Mouse (Mus musculus) cerebral cortex, adult 2 months (tissue): ENCODE results near the gene Ext2.

Source experiments
- WGBS: fragments of 180-500 bp; shearing (Covaris S2); methylation state at CpG from one replicate; pipeline ENCODE4 v1.1.7; 2018; 5-methylcytosine and 5-hydroxymethylcytosine counted together

Ext2 gene

DNA sequence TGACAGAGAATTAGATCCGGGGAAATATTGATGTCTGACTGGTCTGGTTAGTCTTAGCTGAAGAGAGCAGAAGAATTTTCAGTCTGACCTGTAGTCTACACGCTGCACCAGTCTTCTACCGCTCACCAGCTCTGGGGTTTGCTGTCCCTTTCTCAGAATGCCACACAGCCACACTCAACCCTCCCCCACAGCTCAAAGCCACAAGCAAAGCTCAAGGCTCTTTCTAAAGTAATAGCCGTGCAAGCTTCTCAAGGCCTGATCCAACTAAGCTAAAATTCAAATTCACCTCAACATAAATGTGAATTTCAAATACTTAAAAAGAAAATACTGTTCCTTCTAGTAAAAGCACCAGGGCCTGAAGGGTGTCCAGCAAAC is 45.3 kb downstream of the Ext2 start:
- WGBS = 88% methylated on average over 4 of the region's 4 CpGs

DNA sequence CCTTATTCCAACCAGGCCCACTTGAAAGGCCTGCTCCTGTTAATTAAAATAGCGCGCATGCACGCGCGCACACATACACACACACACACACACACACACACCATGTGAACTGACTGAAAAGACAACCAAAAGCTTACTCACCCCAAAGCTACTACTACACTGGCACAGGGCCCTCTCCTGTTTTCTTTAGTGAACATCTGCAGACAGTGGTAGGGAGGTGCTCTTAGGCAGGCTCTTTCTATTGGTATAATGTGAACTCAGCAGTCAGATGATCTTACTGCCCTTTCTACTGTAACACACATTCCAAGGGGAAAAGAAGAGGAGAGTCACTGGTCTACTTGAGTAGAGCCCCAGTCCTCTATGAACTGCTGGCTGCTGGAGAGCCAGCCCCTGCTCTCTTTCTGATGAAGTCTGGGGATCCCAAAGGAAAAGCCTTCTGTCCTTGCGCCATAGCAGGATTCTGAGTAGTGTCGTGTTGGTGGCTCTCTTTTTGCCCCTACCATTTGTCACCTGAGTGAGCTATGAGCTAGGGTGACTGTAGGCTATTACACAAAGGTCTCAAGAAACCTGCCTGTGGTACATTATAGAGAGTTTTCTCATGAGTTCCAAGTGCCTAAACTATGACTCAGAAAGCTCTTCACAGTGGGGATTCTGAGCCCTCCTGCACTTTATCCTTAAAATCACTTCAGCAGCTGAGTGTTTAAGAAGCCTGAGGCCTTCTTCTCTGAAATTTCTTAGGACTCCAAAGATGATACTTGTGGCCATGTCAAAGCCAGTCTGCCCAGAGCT is 45.9 kb downstream of the Ext2 start:
- 81% methylated on average over 7 of the region's 7 CpGs for WGBS

DNA sequence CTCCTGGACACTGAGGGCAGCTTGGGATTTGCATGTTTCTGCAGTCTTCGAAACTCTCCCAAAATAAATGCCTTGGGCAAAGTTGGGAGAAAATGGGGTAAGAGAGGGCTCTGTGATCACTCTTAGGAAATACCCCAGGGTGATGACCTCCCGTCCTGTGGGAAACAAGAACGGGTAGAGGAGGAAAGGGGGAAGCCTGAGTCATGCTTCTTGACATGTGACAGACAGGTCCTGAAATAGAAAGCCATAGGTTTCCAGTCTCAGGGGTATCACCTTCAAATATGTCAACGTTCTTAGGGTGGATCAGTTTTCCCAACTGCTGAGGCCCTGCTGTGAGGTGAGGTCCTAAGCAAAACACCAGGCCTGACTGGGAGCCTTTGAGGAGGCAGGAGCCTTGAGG is 46.9 kb downstream of the Ext2 start:
- 70% methylated on average over 4 of the region's 4 CpGs for WGBS

DNA sequence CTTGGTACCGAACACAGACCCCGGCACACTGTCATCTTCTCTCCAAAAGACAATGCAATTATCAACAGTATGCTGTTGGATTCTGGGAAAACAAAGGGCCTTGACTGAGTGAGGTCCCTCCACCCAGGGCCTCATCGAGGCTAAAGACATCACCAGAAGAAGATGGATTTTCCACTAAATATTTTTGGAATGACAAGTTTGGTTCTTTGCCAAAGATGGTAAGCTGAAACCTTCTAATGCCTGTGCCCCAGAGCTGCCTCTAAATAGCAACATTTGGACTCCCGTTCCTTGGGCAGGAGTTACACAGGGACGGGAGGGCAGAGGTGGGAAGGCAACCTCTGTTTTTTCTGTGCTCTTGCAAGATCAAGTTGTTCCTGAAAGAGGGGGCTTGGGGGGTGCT is 47.4 kb downstream of the Ext2 start:
- 69% methylated on average over 5 of the region's 5 CpGs for WGBS

DNA sequence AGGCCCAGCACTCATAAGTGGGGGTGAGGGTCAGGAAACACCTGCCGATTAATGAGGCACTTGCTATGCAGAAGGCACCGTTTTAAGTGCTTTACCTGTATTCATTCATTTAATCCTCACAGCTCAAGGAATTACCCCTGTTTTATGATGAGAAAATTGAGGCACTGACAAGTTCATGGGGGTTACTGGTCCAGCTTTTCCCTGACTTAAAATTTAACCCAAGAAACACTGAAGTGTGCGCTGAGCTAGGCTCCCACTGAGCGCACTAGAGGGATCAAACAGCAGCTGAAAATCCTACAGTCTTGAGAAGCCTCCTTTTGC is 49.6 kb downstream of the Ext2 start:
- WGBS = 65% methylated on average over 4 of the region's 4 CpGs

DNA sequence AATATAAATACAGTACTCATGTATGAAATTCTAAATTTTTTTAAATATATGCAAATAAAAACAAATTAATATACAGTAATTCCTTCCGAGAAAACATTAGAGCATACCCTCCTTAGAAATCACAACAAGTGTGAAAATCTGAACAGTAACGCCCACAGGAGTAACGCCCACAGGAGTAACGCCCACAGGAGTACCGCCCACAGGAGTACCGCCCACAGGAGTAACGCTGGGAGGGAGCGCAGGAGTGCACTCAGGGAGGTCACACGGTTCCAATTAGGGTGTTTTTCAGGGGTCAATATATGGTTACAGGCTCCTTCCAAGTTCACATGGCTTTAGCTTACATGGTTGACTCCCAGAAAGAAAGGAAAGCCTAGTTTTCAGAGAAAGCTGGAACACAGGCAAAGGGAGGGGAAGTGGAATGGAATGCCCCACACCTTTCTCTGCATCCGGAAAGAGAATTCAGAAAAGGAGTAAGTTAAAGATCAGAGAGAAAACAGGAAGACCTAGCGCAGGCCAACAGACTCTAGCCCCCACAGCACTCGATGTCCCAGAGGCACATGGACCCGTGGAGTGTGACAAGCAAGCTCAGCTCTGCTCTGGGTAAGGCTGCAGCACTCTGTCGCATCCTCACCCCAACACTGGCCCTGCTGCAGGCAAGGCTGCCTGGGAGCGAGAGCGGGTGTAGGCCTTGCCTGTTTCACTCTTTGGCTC is 50.2 kb downstream of the Ext2 start:
- WGBS = 63% methylated on average over 16 of the region's 16 CpGs

DNA sequence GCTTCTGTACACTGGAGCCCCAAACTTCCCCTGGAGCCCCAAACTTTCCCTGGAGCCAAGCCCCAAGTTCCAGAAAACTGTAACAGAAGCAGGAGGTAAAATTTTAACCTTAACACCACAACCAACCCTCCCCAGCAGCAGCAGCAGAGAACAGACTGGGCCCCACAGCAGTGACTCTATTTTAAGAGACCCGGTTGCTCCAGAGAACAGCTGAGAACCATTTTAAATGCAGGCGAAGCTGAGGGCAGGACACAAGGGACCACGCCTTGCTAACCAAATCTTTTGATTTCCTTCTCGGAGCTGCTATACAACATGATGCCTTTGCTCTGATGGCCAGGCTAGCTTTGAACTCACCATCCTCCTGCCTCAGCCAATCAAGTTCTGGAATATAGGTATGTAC is 51.5 kb downstream of the Ext2 start:
- WGBS = 69% methylated on average over 4 of the region's 4 CpGs

DNA sequence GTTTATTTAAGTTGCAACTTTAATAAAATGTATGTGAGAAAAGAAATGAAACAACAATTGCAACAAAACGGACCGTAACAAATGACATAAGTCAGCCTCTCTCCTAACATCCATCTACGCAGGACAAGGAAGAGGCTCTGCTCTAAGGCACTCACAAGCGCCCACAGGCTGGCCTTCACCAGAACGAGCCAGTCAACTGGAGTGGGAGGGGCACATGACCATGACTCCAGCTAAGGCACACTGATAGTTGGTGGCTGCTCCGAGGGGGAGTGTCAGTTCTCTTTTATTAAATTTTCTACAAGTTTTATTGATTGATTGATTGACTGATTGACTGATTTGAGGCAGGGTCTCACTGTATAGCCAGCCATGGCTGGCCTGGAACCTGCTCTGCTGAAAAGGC is 52.5 kb downstream of the Ext2 start:
- 86% methylated on average over 6 of the region's 6 CpGs for WGBS

DNA sequence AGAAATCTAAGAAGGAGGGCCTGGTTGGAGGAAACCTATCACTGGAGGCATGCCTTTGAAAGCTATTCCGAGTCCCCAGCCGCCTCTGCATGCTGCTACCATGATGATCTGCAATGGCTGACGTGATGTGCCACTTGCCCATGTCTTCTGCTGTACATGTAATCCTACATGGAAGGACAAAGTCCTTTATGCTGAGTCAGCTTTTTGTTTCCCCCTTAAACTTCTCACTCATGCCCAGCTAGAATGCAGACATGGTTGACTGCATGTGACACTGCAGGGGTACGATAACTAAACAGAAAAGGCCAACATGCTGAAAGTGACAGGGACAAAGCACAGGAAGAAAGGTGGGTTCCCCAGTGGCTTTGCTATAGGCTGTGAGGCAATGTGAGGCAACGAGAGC is 56.6 kb downstream of the Ext2 start:
- WGBS = 92% methylated on average over 5 of the region's 5 CpGs

DNA sequence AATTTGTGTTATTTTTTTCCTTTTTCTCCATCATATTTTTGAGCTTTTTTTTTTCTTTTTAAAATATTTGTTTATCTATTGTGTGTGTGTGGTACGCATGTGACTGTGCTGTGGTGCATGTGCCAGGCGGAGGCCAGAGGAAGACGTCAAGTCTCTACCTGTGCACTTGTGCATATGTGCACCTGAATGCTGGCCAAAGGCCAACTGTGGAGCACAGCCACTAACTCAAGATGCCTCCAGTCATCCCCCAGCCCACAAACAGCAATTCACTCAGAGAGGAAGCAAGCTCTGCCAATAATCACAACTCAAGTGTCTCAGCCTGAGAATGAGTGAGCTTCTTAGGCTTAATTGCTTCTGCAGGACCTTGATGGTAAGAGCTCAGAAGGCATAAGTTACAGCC is 58.2 kb downstream of the Ext2 start:
- 91% methylated on average over 3 of the region's 3 CpGs for WGBS

DNA sequence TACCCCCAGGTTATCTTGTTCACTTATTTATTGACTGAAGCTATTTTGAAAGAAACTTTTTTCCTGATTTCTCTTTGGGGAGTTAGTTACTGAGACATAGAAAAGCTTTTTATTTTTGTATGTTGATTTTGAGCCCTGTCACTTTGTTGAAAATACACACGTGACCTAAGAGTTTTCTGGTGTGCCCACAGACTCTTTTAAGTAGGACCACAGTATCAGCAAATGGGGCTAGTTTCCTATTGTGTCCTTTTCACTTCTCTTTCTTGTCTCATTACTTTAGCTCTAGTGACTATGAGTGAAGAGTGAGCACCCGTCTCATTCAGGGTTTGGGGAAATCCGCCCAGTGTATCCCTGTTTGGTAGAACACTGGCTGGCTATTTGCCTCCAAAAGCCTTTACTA is 62.0 kb downstream of the Ext2 start:
- WGBS = 72% methylated on average over 3 of the region's 3 CpGs

DNA sequence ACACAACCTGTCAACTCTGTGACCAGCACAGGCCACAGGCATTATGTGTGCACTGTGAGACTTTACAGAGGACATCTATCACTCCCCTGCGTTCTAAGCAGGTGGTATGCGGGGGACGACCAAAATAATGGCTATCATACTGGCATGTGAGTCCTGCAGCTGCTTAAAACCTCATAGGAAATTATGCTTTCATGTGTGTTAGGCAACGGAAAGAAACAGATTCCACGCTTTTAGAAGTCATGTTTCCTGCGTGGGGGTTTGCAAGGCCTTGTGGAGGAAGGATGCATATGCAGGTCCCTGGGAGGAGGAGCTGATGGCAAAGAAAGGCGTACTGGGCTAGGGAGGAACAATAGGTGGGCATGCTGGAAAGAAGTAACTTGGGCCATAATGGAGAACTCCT is 63.2 kb downstream of the Ext2 start:
- 39% methylated on average over 7 of the region's 7 CpGs for WGBS

DNA sequence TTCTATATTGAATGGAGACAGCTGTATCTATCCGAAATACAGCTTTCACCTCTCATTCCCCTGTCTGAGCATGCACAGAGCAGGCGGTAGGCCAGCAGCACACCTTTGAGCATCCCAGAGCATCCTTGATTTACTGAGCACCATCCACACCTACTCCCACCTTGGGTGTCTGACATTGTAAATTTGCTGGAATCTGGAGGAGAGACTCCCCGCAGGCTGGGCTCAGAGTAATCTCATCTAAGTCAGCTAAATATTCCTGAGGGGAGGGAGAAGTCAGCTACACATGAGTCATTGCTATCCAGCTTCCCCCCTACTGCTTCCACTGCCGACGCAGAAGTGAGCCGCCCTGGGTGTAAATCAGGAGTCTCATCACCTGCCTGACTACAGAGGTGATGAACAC is 64.1 kb downstream of the Ext2 start:
- WGBS = 45% methylated on average over 6 of the region's 6 CpGs

DNA sequence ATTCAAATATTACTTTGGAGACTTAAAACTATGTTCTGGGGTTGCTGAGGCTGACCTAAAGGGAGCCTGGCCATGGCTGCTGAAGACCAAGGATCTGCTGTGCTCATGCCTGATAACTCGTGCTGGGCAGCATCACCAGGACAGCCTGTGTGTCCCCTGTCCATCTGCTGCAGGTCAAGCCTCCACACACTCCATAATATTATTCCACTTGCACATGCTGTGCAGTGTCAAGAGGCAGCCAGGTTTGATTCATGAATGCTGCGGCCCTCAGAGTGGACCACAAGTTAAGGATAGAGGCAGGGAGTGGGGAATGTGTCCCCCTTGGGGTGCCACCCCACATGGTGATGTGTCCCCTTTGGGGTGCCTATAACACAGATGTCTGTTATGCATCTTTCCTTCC is 68.0 kb downstream of the Ext2 start:
- WGBS = 77% methylated on average over 2 of the region's 2 CpGs

DNA sequence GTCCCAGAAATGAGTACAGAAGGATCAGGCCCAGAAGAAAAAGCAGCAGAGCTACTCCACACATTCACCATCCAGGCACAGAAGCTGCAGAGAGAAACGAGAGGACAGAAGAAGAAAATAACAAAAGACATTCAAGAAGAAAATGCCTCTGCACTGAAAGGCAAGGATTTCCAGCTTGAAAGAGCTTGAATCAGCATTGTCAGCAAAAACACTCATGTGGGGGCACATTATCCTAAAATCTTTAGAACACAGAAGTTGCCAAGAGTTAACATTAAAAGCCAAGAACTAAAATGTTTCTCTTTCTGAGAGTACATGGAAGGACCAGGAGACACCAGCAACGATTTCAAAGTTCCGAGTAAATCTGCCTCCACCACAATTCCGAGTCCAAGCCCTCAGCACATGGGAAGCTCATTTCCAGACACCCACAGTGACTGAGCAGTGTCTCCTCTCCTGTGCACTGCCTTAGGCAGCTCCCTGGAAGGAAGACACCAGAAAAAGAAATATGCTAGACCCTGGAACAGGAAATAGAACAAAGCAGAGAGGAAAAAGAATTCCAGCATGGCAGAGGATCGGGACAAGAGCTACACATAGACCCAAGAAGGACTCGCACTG is 69.1 kb downstream of the Ext2 start:
- WGBS = 38% methylated on average over 6 of the region's 6 CpGs

DNA sequence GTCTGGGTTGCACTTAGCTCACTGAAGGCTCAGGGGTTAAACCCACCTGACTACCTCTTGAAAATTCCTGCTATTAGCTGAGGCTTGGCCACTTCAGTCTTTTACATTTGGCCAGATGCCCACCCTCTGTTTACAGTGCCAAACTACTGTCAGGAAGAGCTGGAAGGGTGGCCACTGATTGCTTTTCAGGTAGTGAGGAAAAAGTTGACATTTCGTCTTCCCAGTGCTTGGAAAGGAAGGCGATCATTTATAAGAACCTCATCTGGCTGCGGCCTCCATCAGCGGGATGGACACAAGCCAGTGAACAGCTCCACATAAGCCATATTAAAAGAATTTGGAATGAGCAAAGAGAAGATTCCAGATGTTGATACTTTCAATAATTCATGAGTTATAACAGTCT is 72.7 kb downstream of the Ext2 start:
- 81% methylated on average over 4 of the region's 4 CpGs for WGBS

DNA sequence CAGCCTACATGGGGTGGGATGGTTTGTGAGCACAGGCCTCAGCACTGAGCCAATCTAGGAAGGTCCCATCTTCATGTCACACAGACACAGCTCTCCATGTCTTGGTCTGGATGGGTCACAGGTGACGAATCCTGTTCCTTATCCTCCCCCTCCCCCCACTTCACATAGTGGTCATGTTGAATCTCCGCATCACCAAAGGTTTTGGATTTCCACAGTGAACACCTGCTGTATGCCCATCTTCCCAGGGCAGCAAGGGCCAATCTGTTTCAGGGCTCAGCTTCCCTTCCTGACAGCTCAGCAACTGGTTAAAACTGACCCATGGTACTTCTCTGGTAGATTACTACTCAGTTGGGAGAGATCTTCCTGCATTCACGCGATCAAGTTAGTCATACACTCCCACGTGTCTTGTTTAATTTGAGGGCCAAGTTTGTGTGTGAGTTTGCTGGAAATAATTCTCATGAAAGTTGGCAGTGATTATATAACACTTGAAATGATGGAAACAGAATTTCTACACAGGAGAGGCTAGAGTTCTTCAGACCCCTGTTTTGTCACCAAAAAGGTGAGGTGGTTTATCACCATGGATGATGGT is 74.7 kb downstream of the Ext2 start:
- whole genome bisulfite sequencing = 71% methylated on average over 5 of the region's 5 CpGs

DNA sequence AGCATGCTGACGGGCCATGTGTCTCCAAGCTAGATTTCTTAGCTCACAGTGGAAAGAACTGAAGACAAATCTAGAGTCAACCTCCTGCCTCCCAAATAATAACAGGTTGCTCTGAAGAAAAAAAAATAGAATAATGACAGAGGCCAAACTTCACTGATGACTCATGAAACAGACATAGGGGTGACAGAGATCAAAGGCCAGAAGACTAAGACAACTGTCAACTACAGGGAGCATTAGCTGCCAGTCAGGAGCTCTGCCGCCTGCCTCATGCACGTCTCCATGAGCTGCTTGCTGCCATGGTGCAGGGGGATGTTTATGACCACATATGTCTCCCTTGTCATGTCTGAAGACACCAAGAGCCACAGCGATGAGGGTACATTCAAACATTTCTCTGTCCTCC is 75.7 kb downstream of the Ext2 start:
- 93% methylated on average over 4 of the region's 4 CpGs for WGBS

DNA sequence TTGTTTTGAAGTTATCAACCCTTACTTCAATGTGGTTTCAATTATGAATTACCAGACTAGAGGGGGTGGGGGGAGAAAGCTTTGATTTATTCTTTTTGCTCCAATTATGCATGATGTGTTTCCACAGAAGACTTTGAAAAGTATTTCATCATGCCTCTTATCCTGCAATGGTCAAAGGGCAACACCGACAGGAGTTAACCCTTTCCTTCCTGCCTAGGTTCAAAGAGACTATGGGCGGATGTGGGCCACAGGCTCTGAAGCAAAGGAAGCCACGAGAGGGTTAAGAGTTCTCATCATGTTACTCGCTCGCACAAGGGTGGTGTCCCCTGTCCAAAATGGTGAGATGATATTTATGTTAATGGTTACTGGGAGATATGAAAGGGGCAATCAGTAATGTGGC is 76.2 kb downstream of the Ext2 start:
- 82% methylated on average over 5 of the region's 5 CpGs for WGBS

DNA sequence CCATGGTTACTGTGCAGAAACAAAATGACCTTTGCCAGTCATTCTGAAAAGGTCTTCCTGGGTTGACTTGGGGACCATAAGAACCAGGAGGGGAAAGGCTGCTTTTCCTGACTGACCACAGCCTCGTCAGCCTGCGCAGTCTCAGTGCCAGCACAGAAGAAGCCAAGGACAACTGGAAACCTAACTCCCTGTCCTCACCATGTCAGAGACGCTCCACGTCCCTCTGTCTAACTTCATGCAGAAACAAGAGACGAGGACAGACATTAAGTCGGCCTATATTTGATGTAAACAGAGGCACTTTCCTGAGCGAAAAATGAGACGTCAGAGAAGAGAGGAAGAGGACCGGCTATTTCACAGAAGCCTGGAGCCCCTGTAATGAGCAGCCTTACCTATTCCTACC is 76.6 kb downstream of the Ext2 start:
- WGBS = 93% methylated on average over 9 of the region's 9 CpGs

DNA sequence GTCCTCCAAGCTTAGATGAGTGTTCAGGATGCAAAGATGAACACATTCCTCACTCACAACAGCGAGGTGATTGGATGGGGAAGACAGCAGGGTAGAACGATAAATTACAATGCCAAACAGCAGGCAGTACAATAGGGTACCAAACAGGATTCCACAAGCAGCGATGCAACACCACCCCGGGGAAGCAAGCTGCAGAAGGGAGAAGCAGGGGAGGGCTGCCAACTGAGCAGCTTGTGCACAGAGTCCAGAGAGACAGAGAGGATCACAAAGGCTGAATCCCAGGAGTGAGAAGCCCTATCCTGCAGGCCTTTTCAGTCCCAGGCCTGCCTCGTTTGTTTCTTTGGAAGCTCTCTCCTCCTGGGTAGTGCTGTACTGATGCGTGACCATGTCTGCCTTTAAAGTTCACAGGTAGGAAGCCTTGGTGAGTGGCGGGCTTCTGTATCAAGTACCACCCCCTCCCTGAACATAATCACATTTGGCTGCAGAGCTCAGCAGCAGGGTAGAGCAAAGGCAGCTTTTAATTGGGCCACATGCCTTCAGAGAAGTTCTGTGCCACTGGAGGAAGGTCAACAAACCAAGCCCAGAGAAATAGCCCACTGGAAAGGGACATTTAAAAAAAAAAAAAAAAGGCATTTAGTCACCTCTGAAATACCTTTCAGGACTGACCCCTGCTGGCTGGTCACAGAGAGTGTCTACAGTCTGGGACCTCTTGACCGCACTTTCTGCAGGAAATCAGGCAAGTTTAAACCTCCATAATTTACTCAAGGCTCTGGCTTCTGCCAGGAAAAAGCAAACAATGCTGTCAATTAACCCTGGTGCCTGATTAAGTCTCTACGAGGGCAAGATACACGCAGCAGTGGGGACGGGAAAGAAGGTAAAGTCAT is 77.8 kb downstream of the Ext2 start:
- 38% methylated on average over 11 of the region's 11 CpGs for WGBS

DNA sequence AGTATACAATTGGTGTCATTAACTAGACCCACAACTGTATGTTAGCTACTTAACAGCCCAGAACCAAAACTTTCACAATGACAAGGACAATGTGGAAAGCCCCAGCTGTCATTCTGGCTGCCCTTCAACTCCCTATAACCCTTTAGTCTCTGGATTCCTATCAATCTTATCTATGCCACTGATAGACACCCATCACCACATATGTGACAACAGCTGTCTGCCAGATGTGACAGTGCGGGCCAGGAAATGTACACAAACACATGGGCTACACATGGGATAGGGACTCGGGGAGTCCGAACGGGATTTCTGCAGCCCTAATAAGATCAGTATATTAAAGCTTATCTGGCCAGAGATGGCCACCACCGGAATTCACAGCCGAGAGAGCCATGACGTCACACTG is 80.7 kb downstream of the Ext2 start:
- 91% methylated on average over 7 of the region's 7 CpGs for WGBS
